Mouse (Mus musculus): ENCODE data around the gene Apbb2.

DNA sequence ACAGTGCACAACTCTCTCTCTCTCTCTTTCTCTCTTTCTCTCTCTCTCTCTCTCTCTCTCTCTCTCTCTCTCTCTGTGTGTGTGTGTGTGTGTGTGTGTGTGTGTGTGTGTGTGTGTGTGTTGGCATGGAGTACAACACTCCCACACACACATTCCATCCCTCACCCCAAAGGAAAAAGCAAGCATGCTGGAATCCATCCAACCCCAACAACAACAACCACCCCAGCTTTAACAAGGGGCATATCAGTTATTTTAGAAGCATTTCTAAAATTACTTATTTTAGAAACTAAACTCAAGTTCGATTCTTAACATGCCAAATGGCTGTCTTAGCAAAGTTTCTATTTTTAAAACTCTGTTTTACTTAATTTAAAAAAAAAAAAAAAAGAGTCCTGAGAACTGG lies 68.9 kb downstream of the Apbb2 start:
- no peak for TF ChIP-seq MYC (IDR thresholded peaks at IDR 0.05; ENCODE audit: low read depth, low read length)
- TF ChIP-seq CTCF (conservative IDR thresholded peaks at IDR 0.05 in 1 of 2, IDR thresholded peaks at IDR 0.05 in 1 of 2; ENCODE audit: low read depth in 2 of 2, low read length in 2 of 2), result no peak
- TF ChIP-seq JUN (IDR thresholded peaks at IDR 0.05; ENCODE audit: insufficient read depth, low read depth, low read length), result no peak
- TF ChIP-seq POLR2A (IDR thresholded peaks at IDR 0.05; ENCODE audit: low read depth, low read length), result no peak
- no peak for TF ChIP-seq USF1 (IDR thresholded peaks at IDR 0.05; ENCODE audit: low read depth, low read length)
- no peak for TF ChIP-seq EP300 (IDR thresholded peaks at IDR 0.05; ENCODE audit: low read length)
- TF ChIP-seq ZMIZ1 (IDR thresholded peaks at IDR 0.05; ENCODE audit: low read depth, low read length), result no peak
- no peak for TF ChIP-seq MEF2A (IDR thresholded peaks at IDR 0.05; ENCODE audit: borderline replicate concordance, low read depth, low read length)
- no peak for TF ChIP-seq ZKSCAN1 (IDR thresholded peaks at IDR 0.05; ENCODE audit: borderline replicate concordance, low read depth, low read length)
- TF ChIP-seq KAT2A (IDR thresholded peaks at IDR 0.05; ENCODE audit: insufficient replicate concordance, low read length), result no peak
- TF ChIP-seq HCFC1 (IDR thresholded peaks at IDR 0.05; ENCODE audit: low read depth, low read length), result no peak

Measured in CH12.LX (cell line).